7 mouse cellular contexts compared by ENCODE assay signal in the genomic region with DNA sequence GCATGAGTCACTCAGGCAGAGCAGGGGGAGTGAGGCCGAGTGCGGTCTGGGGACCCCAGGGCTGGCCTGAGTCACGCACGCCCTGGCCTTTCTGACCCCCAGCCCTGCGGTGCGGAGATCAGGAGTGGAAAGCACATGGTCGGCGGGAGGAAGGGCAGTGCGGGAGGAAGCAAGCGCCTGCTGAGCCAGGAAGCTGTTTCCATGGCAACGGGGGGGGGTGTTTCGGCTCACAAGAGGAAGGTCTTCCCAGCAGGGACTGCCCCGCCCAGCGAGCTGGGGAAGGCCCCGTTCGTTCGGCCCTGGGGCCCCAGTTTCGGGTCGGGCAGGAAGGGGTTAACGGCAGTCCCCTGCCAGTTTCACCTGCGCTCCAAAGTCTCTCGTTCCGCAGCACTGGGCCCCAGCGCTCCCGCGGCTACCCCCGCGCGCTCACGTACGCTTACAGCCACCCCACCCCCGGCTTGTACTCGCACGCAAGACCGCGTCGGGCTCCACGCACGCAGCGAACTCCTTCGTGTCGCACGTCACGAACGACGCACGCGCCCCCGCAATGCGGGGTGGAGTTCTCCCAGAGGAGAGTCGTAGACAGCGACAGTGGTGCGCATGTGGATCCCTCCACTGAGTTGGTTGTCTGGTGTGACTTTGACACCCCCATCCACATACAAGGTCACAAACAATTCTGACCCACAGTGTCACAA. TPM values are rescaled to one million over a fixed set of nuclear protein-coding genes. Genes with fewer than 3 reads are reported as not detected.
DNase-seq lines count a peak whose midpoint lies in the region; ATAC-seq and TF ChIP-seq lines count a peak whose summit lies in the region.

No protein-coding gene starts in this region.

- no peaks in the 10 kb centered on the region for H3K36me3 ChIP-seq in intestine, embryonic 15.5 days

- peak; percentile 94 to 98 for DNase-seq in adrenal gland, adult (ENCODE audit: inconsistent age in 2 of 2, low spot score in 1 of 2)
- peak; percentile 88 for DNase-seq in gastrocnemius, postnatal 25 days
- peak; percentile 96 to 98 for DNase-seq in left cerebral cortex, postnatal 25 days (ENCODE audit: low spot score in 2 of 2)
- peak; percentile 81 for DNase-seq in mesoderm, embryonic 11.5 days (ENCODE audit: low read depth, low spot score)
- DNase-seq in spleen, adult 12 weeks (ENCODE audit: low spot score), result peak; percentile 79

- TF ChIP-seq CTCF in cortical plate, adult 2 months (IDR thresholded peaks at IDR 0.05; ENCODE audit: extremely low read depth, insufficient read depth, low read length), result no peak

- ATAC-seq in intestine, embryonic 15.5 days, result peak; percentile 50

- peak overlapping the region; percentile 99 for H3K4me2 ChIP-seq in intestine, embryonic 15.5 days (replicated peaks)

- H3K4me1 ChIP-seq in cortical plate, adult 2 months (ENCODE audit: control insufficient read depth, insufficient read depth, low read length), result peaks cover 7% of the 10 kb centered on the region; the same call in 1 of the 2 replicates
- H3K4me1 ChIP-seq in intestine, embryonic 15.5 days (replicated peaks), result peaks cover 54% of the 10 kb centered on the region

- intact Hi-C loops in left cerebral cortex, postnatal 25 days (cut with DNase I), result loop anchor here (1.0 kb wide), 1 partner anchor 8 kb away; the partner anchor contains the start of gene Junb

- H3K4me3 ChIP-seq in cortical plate, adult 2 months (ENCODE audit: insufficient read depth, low read length), result peak overlapping the region; percentile 55
- H3K4me3 ChIP-seq in intestine, embryonic 15.5 days (replicated peaks), result peak overlapping the region; percentile 51

- peak; percentile 95 for TF ChIP-seq POLR2A in cortical plate, adult 2 months (IDR thresholded peaks at IDR 0.05; ENCODE audit: extremely low read depth, insufficient read depth, low read length)

- peak overlapping the region; percentile 56 for H3K9ac ChIP-seq in intestine, embryonic 15.5 days

- H3K9me3 ChIP-seq in intestine, embryonic 15.5 days, result no peaks in the 10 kb centered on the region

- no peaks in the 10 kb centered on the region for H3K27me3 ChIP-seq in intestine, embryonic 15.5 days (replicated peaks)

- peak overlapping the region; percentile 94 for H3K27ac ChIP-seq in cortical plate, adult 2 months (ENCODE audit: insufficient read depth, low read length)
- peak overlapping the region; percentile 88 for H3K27ac ChIP-seq in intestine, embryonic 15.5 days

- WGBS in intestine, embryonic 15.5 days, result under 1% methylated on average over 53 of the region's 53 CpGs

RNA-seq across cellular contexts. Expression of gene Hook2, which starts 4.6 kb away (rescaled TPM):
- polyA plus RNA-seq in cortical plate, adult 2 months (2012; rRNA removed), result 15.6 and 19.2 TPM in 2 replicates
- total RNA-seq in gastrocnemius, postnatal 25 days (2021), result 1 to 10 TPM; 1.1 to 1.3 TPM
- polyA plus RNA-seq in intestine, embryonic 15.5 days (2015; fragmentation: Nextera tagmentation; extraction: Ambion mirVana), result 68.7 and 75.8 TPM in 2 replicates
- 1 to 10 TPM; 7.2 to 8.5 TPM for total RNA-seq in left cerebral cortex, postnatal 25 days (2021)

RNA-seq across cellular contexts. Expression of gene Junb, which starts 7.3 kb away (rescaled TPM):
- polyA plus RNA-seq in cortical plate, adult 2 months (2012; rRNA removed), result 57.5 and 81.7 TPM in 2 replicates
- 1 to 10 TPM; 5.1 to 6.9 TPM for total RNA-seq in gastrocnemius, postnatal 25 days (2021)
- polyA plus RNA-seq in intestine, embryonic 15.5 days (2015; fragmentation: Nextera tagmentation; extraction: Ambion mirVana), result 28.4 and 30.7 TPM in 2 replicates
- 10 to 100 TPM; 73.3 to 85.1 TPM for total RNA-seq in left cerebral cortex, postnatal 25 days (2021)

RNA-seq across cellular contexts. Expression of gene Rnaseh2a, which starts 16.3 kb away (rescaled TPM):
- 37.3 and 37.7 TPM in 2 replicates for polyA plus RNA-seq in cortical plate, adult 2 months (2012; rRNA removed)
- total RNA-seq in gastrocnemius, postnatal 25 days (2021), result 10 to 100 TPM; 22.2 to 24.7 TPM
- polyA plus RNA-seq in intestine, embryonic 15.5 days (2015; fragmentation: Nextera tagmentation; extraction: Ambion mirVana), result 116 and 117 TPM in 2 replicates
- 10 to 100 TPM; 40.7 to 42.2 TPM for total RNA-seq in left cerebral cortex, postnatal 25 days (2021)

RNA-seq across cellular contexts. Expression of gene Prdx2, which starts 16.4 kb away (rescaled TPM):
- polyA plus RNA-seq in cortical plate, adult 2 months (2012; rRNA removed), result 287 TPM in 2 replicates
- 100 to 1,000 TPM; 192 to 200 TPM for total RNA-seq in gastrocnemius, postnatal 25 days (2021)
- polyA plus RNA-seq in intestine, embryonic 15.5 days (2015; fragmentation: Nextera tagmentation; extraction: Ambion mirVana), result 581 and 615 TPM in 2 replicates
- 100 to 1,000 TPM; 340 to 356 TPM for total RNA-seq in left cerebral cortex, postnatal 25 days (2021)

RNA-seq across cellular contexts. Expression of gene Gm49661, which starts 16.6 kb away (rescaled TPM):
- not detected in 2 replicates for polyA plus RNA-seq in cortical plate, adult 2 months (2012; rRNA removed)
- total RNA-seq in gastrocnemius, postnatal 25 days (2021), result not detected
- polyA plus RNA-seq in intestine, embryonic 15.5 days (2015; fragmentation: Nextera tagmentation; extraction: Ambion mirVana), result not detected in 2 replicates
- total RNA-seq in left cerebral cortex, postnatal 25 days (2021), result 1 to 10 TPM in 1 of 2 experiments, not detected in 1; 3.5 TPM

Comparison
In these comparisons a context has a peak if more than half of its experiments do, and no peak if none do; other contexts are left out.
1. Peak in every context shown above with its lines: DNase-seq, ATAC-seq, H3K4me3 ChIP-seq and H3K27ac ChIP-seq.
2. RNA of gene Junb, which starts 7.3 kb away (total RNA-seq): 73.3 to 85.1 TPM in left cerebral cortex, postnatal 25 days; 5.1 to 6.9 TPM in gastrocnemius, postnatal 25 days; every median in the first group is over 4 times any median in the second.